Comparison of ENCODE assay signal across 8 mouse cellular contexts in genomic region chr16:97996616-97997382, GRCm38 (mm10). TPM values are rescaled to one million over a fixed set of nuclear protein-coding genes. Genes with fewer than 3 reads are reported as not detected.
A peak's percentile ranks its signal among the peaks of the same experiment; 100 is the strongest.
DNase-seq lines count a peak whose midpoint lies in the region; ATAC-seq and TF ChIP-seq lines count a peak whose summit lies in the region.

TSS of gene B230307C23Rik (plus strand) at chr16:97997315.

- H3K27me3 ChIP-seq in Patski = peaks cover 4% of the 10 kb centered on the region
- 0 out of 2 replicates have a peak, but pooled peaks cover 2% of the 10 kb centered on the region for H3K27me3 ChIP-seq in hindbrain, embryonic 13.5 days

- H3K9ac ChIP-seq in hindbrain, embryonic 13.5 days = peak within 1 kb of the TSS; percentile 70

- ATAC-seq in Patski = peak; percentile 98
- peak; percentile 99 for ATAC-seq in hindbrain, embryonic 13.5 days (ENCODE audit: low FRiP score)

- H3K36me3 ChIP-seq in hindbrain, embryonic 13.5 days = peaks cover 14% of the 10 kb centered on the region

- no peak for TF ChIP-seq CTCF in Patski (IDR thresholded peaks at IDR 0.05)

- in situ Hi-C loops in Patski (cut with MboI; ENCODE audit: low pct_unique_long_range_greater_than_20kb) = no loop called here

- DNase-seq in Patski (ENCODE audit: low read depth, low spot score) = peak; percentile 51
- DNase-seq in cerebellum, postnatal 14 days = peak; percentile 76 to 82
- DNase-seq in frontal cortex, postnatal 14 days (ENCODE audit: low spot score in 2 of 2) = peak; percentile 80 to 84
- DNase-seq in layer of hippocampus, postnatal 25 days (ENCODE audit: extremely low spot score in 1 of 2, low spot score in 1 of 2) = peak; percentile 62 to 66
- DNase-seq in lung, postnatal 25 days (ENCODE audit: low spot score) = peak; percentile 93
- peak; percentile 85 for DNase-seq in retina, embryonic 14.5 days (ENCODE audit: low spot score)
- peak; percentile 85 for DNase-seq in thymus, postnatal 4 days

- 3% methylated on average over 22 of the region's 22 CpGs for WGBS in hindbrain, embryonic 13.5 days

- H3K4me1 ChIP-seq in hindbrain, embryonic 13.5 days (replicated peaks) = peaks cover 16% of the 10 kb centered on the region

- H3K9me3 ChIP-seq in hindbrain, embryonic 13.5 days = 0 out of 2 replicates have a peak, but pooled peaks cover 4% of the 10 kb centered on the region

- CTCF ChIA-PET in Patski (lab: Charles Lee) = interaction anchor here (1.0 kb wide), 1 partner anchor 193 kb away, joined by 3 read pairs; no protein-coding TSS in a partner anchor

- H3K4me3 ChIP-seq in hindbrain, embryonic 13.5 days = peak within 1 kb of the TSS; percentile 57

- H3K27ac ChIP-seq in hindbrain, embryonic 13.5 days = peak within 1 kb of the TSS; percentile 66

- POLR2A ChIA-PET in Patski (lab: Charles Lee) = interaction anchor here (0.6 kb wide), 1 partner anchor 74 kb away, joined by 4 read pairs; no protein-coding TSS in a partner anchor

- peak within 1 kb of the TSS; percentile 83 for H3K4me2 ChIP-seq in hindbrain, embryonic 13.5 days

RNA-seq across cellular contexts. Expression of gene B230307C23Rik, which starts in this region (rescaled TPM):
- 14.3 TPM for polyA plus RNA-seq in Patski (2021)
- 21.9 and 22.3 TPM in 2 replicates for polyA plus RNA-seq in hindbrain, embryonic 13.5 days (2015; fragmentation: Nextera tagmentation; extraction: Ambion mirVana)
- 10 to 100 TPM; 21.7 to 21.9 TPM for total RNA-seq in layer of hippocampus, postnatal 25 days (2021)

Comparison
In these comparisons a context has a peak if more than half of its experiments do, and no peak if none do; other contexts are left out.
1. Peak in every context shown above with its lines: DNase-seq, ATAC-seq, H3K4me3 ChIP-seq and H3K27ac ChIP-seq.